Mouse (Mus musculus) ovary, postnatal 36 days (tissue): Measurements from ENCODE around the gene Dhx30.
"Not testable (repeated sequence)": the region's sequence is repeated elsewhere in the genome, so short reads cannot be mapped to it uniquely, and the experiment has no call there.

Source experiments
- DNase-seq: peaks from one replicate; pipeline ENCODE4 v3.0.0; 2022; ENCODE audit warnings: low spot score, mixed read lengths

Gene Dhx30

GRCm38 (mm10) chr9:110094761-110095160, 22.9 kb downstream of the Dhx30 start:
- no peak for DNase-seq

- no peak for DNase-seq
These were observed 24.3 kb downstream of the Dhx30 start for GRCm38 (mm10) chr9:110093303-110093702.

GRCm38 (mm10) chr9:110085693-110086092, 31.9 kb downstream of the Dhx30 start:
- DNase-seq = no peak

GRCm38 (mm10) chr9:110084201-110084964, 33.2 kb downstream of the Dhx30 start:
- no peak for DNase-seq

GRCm38 (mm10) chr9:110081066-110081465, 36.6 kb downstream of the Dhx30 start:
- no peak for DNase-seq

GRCm38 (mm10) chr9:110076468-110076867, 41.2 kb downstream of the Dhx30 start:
- not testable (repeated sequence) for DNase-seq

- peak; percentile 67 for DNase-seq
These were observed 45.8 kb downstream of the Dhx30 start for GRCm38 (mm10) chr9:110071843-110072242.

- DNase-seq = no peak
These were observed 46.6 kb downstream of the Dhx30 start for GRCm38 (mm10) chr9:110071011-110071410.

GRCm38 (mm10) chr9:110070358-110070757, 47.3 kb downstream of the Dhx30 start:
- DNase-seq = peak; percentile 49

GRCm38 (mm10) chr9:110068745-110069144, 48.9 kb downstream of the Dhx30 start:
- no peak for DNase-seq

- DNase-seq = no peak
These were observed 53.0 kb downstream of the Dhx30 start for GRCm38 (mm10) chr9:110064641-110065040.

- no peak for DNase-seq
These were observed 54.8 kb downstream of the Dhx30 start for GRCm38 (mm10) chr9:110062861-110063260.

- no peak for DNase-seq
These were observed 55.2 kb downstream of the Dhx30 start for GRCm38 (mm10) chr9:110062405-110062804.

GRCm38 (mm10) chr9:110060761-110061160, 56.9 kb downstream of the Dhx30 start:
- no peak for DNase-seq

- no peak for DNase-seq
These were observed 60.4 kb downstream of the Dhx30 start for GRCm38 (mm10) chr9:110057200-110057599.

- no peak for DNase-seq
These were observed 62.8 kb downstream of the Dhx30 start for GRCm38 (mm10) chr9:110054781-110055180.

- DNase-seq = no peak
These were observed 63.6 kb downstream of the Dhx30 start for GRCm38 (mm10) chr9:110054080-110054421.

GRCm38 (mm10) chr9:110053305-110054079, 64.1 kb downstream of the Dhx30 start:
- DNase-seq = peak; percentile 27

- DNase-seq = no peak
These were observed 64.7 kb downstream of the Dhx30 start for GRCm38 (mm10) chr9:110052951-110053304.

- DNase-seq = no peak
These were observed 65.6 kb downstream of the Dhx30 start for GRCm38 (mm10) chr9:110051869-110052661.

GRCm38 (mm10) chr9:110051184-110051583, 66.4 kb downstream of the Dhx30 start:
- no peak for DNase-seq

- no peak for DNase-seq
These were observed 69.8 kb downstream of the Dhx30 start for GRCm38 (mm10) chr9:110047857-110048256.

GRCm38 (mm10) chr9:110047260-110047659, 70.4 kb downstream of the Dhx30 start:
- no peak for DNase-seq
